Mouse (Mus musculus): ENCODE results near the gene Mpv17l2. TPM values are rescaled to one million over a fixed set of nuclear protein-coding genes. Genes with fewer than 3 reads are reported as not detected.

Mpv17l2 gene
- total and polyA plus RNA-seq, 3 experiments: 13.5 to 89.1 (median 63.1) TPM

- TF ChIP-seq POLR2AphosphoS5 (IDR thresholded peaks at IDR 0.05; ENCODE audit: insufficient replicate concordance, low read depth, low read length): no peak
- no peak for TF ChIP-seq TAL1 (conservative IDR thresholded peaks at IDR 0.05; ENCODE audit: low read depth, low read length)
- no peak for TF ChIP-seq CTCF (IDR thresholded peaks at IDR 0.05; ENCODE audit: low read depth, low read length)
- TF ChIP-seq GATA2 (IDR thresholded peaks at IDR 0.05; ENCODE audit: borderline replicate concordance, low read depth, low read length): no peak
- no peak for TF ChIP-seq GATA1 (IDR thresholded peaks at IDR 0.05; ENCODE audit: borderline replicate concordance, low read length)
- Histone ChIP-seq H3K4me3 (ENCODE audit: low read depth, low read length) (peak overlapping the region; percentile 77), H3K36me3 (replicated peaks) (peaks cover 53% of the 10 kb centered on the region), H3K27me3 (ENCODE audit: insufficient read depth, low read length) (no peaks in the 10 kb centered on the region; the same call in 1 of the 2 replicates), H3K9me3 (replicated peaks) (no peaks in the 10 kb centered on the region), H3K4me1 (ENCODE audit: insufficient read depth, low read depth, low read length) (peaks cover 75% of the 10 kb centered on the region)
- ATAC-seq (ENCODE audit: extremely low read depth, insufficient number of reproducible peaks, low FRiP score, poor library complexity, severe bottlenecking): peak; percentile 86
- DNase-seq (ENCODE audit: low spot score): peak; percentile 95
These were observed 36.6 kb upstream of the Mpv17l2 start for GRCm38 (mm10) chr8:70797081-70798070.

DNA sequence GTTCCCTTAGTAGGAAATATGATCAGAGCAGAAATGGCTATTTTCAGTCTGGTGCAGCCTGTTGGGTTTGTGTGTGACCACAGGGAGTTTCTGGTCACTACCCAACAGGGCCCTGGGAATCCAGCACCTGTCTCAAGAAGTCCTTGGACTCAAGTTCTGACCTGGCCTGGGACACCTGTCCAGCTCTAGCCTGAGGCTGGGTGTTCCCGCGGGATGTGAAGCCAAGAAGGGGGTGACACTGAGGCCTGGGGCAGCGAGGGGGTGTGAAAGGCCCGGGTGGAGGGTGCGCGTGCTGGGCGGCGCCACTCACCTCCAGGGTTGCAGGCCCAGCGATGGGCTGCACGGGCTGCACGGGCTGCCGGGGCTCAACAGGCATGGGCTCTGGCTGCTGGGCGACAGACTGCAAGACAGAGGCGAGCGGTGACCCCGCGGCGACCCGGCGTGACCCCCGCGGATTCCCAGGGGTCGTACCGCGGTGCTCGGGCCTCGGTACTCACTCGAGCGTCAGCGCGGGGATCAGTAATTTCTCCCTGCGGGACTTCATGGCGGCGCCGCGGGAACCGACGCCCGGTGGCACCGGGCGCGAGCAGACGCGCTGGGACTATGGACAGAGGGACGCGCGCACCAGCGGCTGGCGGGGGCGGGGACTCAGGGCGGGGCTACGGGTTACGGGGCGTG is 35.8 kb upstream of the Mpv17l2 start:
- ATAC-seq (ENCODE audit: extremely low read depth, insufficient number of reproducible peaks, low FRiP score, poor library complexity, severe bottlenecking): no peak
- H3K36me3 ChIP-seq (replicated peaks): peaks cover 46% of the 10 kb centered on the region
- no peaks in the 10 kb centered on the region; the same call in 1 of the 2 replicates for H3K27me3 ChIP-seq (ENCODE audit: insufficient read depth, low read length)

GRCm38 (mm10) chr8:70795370-70795769 is 34.6 kb upstream of the Mpv17l2 start:
- DNase-seq (ENCODE audit: low spot score): no peak
- no peak for ATAC-seq (ENCODE audit: extremely low read depth, insufficient number of reproducible peaks, low FRiP score, poor library complexity, severe bottlenecking)
- TF ChIP-seq TAL1 (conservative IDR thresholded peaks at IDR 0.05; ENCODE audit: low read depth, low read length): no peak
- no peak for TF ChIP-seq GATA2 (IDR thresholded peaks at IDR 0.05; ENCODE audit: borderline replicate concordance, low read depth, low read length)
- peaks cover 80% of the 10 kb centered on the region for H3K4me1 ChIP-seq (ENCODE audit: insufficient read depth, low read depth, low read length)
- no peaks in the 10 kb centered on the region for H3K9me3 ChIP-seq (replicated peaks)
- H3K36me3 ChIP-seq (replicated peaks): peaks cover 49% of the 10 kb centered on the region
- H3K27me3 ChIP-seq (ENCODE audit: insufficient read depth, low read length): no peaks in the 10 kb centered on the region; the same call in 1 of the 2 replicates
- H3K4me3 ChIP-seq (ENCODE audit: low read depth, low read length): no peak overlapping the region

More for the DNA sequence above, 35.8 kb upstream of the Mpv17l2 start:
- TF ChIP-seq CTCF (IDR thresholded peaks at IDR 0.05; ENCODE audit: low read depth, low read length): no peak
- TF ChIP-seq POLR2AphosphoS5 (IDR thresholded peaks at IDR 0.05; ENCODE audit: insufficient replicate concordance, low read depth, low read length): no peak
- no peak for TF ChIP-seq GATA2 (IDR thresholded peaks at IDR 0.05; ENCODE audit: borderline replicate concordance, low read depth, low read length)
- TF ChIP-seq TAL1 (conservative IDR thresholded peaks at IDR 0.05; ENCODE audit: low read depth, low read length): no peak
- no peak for TF ChIP-seq GATA1 (IDR thresholded peaks at IDR 0.05; ENCODE audit: borderline replicate concordance, low read length)
- peaks cover 73% of the 10 kb centered on the region for H3K4me1 ChIP-seq (ENCODE audit: insufficient read depth, low read depth, low read length)
- peak overlapping the region; percentile 77 for H3K4me3 ChIP-seq (ENCODE audit: low read depth, low read length)
- H3K9me3 ChIP-seq (replicated peaks): no peaks in the 10 kb centered on the region
- DNase-seq (ENCODE audit: low spot score): peak; percentile 37

- TF ChIP-seq GATA2 (IDR thresholded peaks at IDR 0.05; ENCODE audit: borderline replicate concordance, low read depth, low read length) (no peak), TAL1 (conservative IDR thresholded peaks at IDR 0.05; ENCODE audit: low read depth, low read length) (no peak), GATA1 (IDR thresholded peaks at IDR 0.05; ENCODE audit: borderline replicate concordance, low read length) (no peak), POLR2AphosphoS5 (IDR thresholded peaks at IDR 0.05; ENCODE audit: insufficient replicate concordance, low read depth, low read length) (no peak), CTCF (IDR thresholded peaks at IDR 0.05; ENCODE audit: low read depth, low read length) (no peak)
- Histone ChIP-seq H3K4me3 (ENCODE audit: low read depth, low read length) (no peak overlapping the region), H3K27me3 (ENCODE audit: insufficient read depth, low read length) (no peaks in the 10 kb centered on the region; the same call in 1 of the 2 replicates), H3K9me3 (replicated peaks) (no peaks in the 10 kb centered on the region), H3K36me3 (replicated peaks) (peaks cover 52% of the 10 kb centered on the region), H3K4me1 (ENCODE audit: insufficient read depth, low read depth, low read length) (peaks cover 84% of the 10 kb centered on the region)
- DNase-seq (ENCODE audit: low spot score) (no peak), ATAC-seq (ENCODE audit: extremely low read depth, insufficient number of reproducible peaks, low FRiP score, poor library complexity, severe bottlenecking) (no peak)
These were observed 33.5 kb upstream of the Mpv17l2 start for GRCm38 (mm10) chr8:70794215-70794614.

DNA sequence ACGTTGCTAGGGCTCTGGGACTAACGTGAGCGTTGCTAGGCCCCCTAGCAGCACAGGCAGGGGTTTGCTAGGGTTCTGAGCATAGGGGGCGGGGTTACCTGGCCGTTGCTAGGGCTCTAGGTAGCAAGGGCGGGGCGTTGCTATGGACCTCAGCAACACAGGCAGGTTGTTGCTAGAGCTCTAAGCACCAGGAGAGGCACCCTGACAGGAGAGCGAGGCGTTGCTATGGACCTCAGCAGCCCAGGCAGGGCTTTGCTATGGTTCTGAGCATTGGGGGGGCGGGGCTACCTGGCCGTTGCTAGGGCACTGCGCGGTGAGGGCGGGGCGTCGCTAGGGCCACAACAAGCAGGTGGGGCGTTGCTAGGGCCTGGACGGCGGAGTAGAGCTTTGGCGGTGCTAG is 32.0 kb upstream of the Mpv17l2 start:
- H3K27me3 ChIP-seq (ENCODE audit: insufficient read depth, low read length): no peaks in the 10 kb centered on the region; the same call in 1 of the 2 replicates
- no peak for ATAC-seq (ENCODE audit: extremely low read depth, insufficient number of reproducible peaks, low FRiP score, poor library complexity, severe bottlenecking)

More for the DNA sequence above, 32.0 kb upstream of the Mpv17l2 start:
- no peaks in the 10 kb centered on the region for H3K9me3 ChIP-seq (replicated peaks)
- H3K4me3 ChIP-seq (ENCODE audit: low read depth, low read length): peak overlapping the region; percentile 90
- peaks cover 60% of the 10 kb centered on the region for H3K36me3 ChIP-seq (replicated peaks)
- peaks cover 85% of the 10 kb centered on the region for H3K4me1 ChIP-seq (ENCODE audit: insufficient read depth, low read depth, low read length)
- peak; percentile 35 for DNase-seq (ENCODE audit: low spot score)
- TF ChIP-seq CTCF (IDR thresholded peaks at IDR 0.05; ENCODE audit: low read depth, low read length) (no peak), GATA1 (IDR thresholded peaks at IDR 0.05; ENCODE audit: borderline replicate concordance, low read length) (no peak), TAL1 (conservative IDR thresholded peaks at IDR 0.05; ENCODE audit: low read depth, low read length) (no peak), GATA2 (IDR thresholded peaks at IDR 0.05; ENCODE audit: borderline replicate concordance, low read depth, low read length) (no peak), POLR2AphosphoS5 (IDR thresholded peaks at IDR 0.05; ENCODE audit: insufficient replicate concordance, low read depth, low read length) (no peak)

Measured in G1E (cell line).